Mouse (Mus musculus) embryonic stem cell, embryonic (primary cell): ENCODE results near the gene Tyrp1.

Experiments used
- CTCF ChIA-PET, 4 experiments: fragments of 300-600 bp in 2 of 4; fragments of 350-600 bp in 2 of 4; sonication (Branson Sonifier 250); formaldehyde crosslinking; loops; one replicate each; lab custom pipeline; 2022; ENCODE audit warnings: inconsistent platforms in 2 of 4; lab: Charles Lee
- POLR2A ChIA-PET, 4 experiments: fragments of 300-600 bp in 2 of 4; fragments of 350-600 bp in 2 of 4; sonication (Branson Sonifier 250); formaldehyde crosslinking; loops; one replicate each; lab custom pipeline; 2022; ENCODE audit warnings: antibody characterized with exemption in 4 of 4, inconsistent platforms in 1 of 4; lab: Charles Lee

Gene Tyrp1

GRCm38 (mm10) chr4:80875055-80875454 lies 41.1 kb downstream of the Tyrp1 start:
- POLR2A ChIA-PET, result interaction anchor here (0.7 to 3.0 kb wide), 6 partner anchors 8 to 817 kb away, joined by 4 to 24 read pairs (median 8); partner anchors contain the start of gene Lurap1l (in 3 of the 4)
- CTCF ChIA-PET, result interaction anchor here in 3 of 4 experiments (0.5 to 2.3 kb wide), 5 partner anchors 20 to 1758 kb away, joined by 3 to 15 read pairs (median 3); no protein-coding TSS in a partner anchor

GRCm38 (mm10) chr4:80881996-80882599 lies 48.2 kb downstream of the Tyrp1 start:
- ChIA-PET CTCF (no interaction called here), POLR2A (interaction anchor here in 1 of 4 experiments (2.4 kb wide), 1 partner anchor 8 kb away, joined by 9 read pairs; no protein-coding TSS in a partner anchor)

- CTCF ChIA-PET, result no interaction called here
- POLR2A ChIA-PET, result no interaction called here
These were observed 52.7 kb downstream of the Tyrp1 start for GRCm38 (mm10) chr4:80886631-80887030.

- ChIA-PET CTCF (no interaction called here), POLR2A (no interaction called here)
These were observed 57.1 kb downstream of the Tyrp1 start for GRCm38 (mm10) chr4:80891004-80891403.

- CTCF ChIA-PET, result interaction anchor here in 1 of 4 experiments (0.5 kb wide), 1 partner anchor 22 kb away, joined by 3 read pairs; no protein-coding TSS in a partner anchor
- POLR2A ChIA-PET, result no interaction called here
These were observed 61.5 kb downstream of the Tyrp1 start for GRCm38 (mm10) chr4:80895278-80895894.
